Mouse (Mus musculus): ENCODE results near the gene Tgfbr3l.

GRCm38 (mm10) chr8:4229784-4230183 lies 18.2 kb upstream of the Tgfbr3l start:
- no peak for TF ChIP-seq CTCF (IDR thresholded peaks at IDR 0.05; ENCODE audit: borderline replicate concordance, insufficient read depth, low read length)
- TF ChIP-seq POLR2A (IDR thresholded peaks at IDR 0.05; ENCODE audit: low read depth, low read length), result no peak

Data from embryonic fibroblast, embryonic 13.5 days (primary cell).